Mouse (Mus musculus) telencephalon, adult 2 months (tissue): ENCODE measurements around the gene Tbc1d9b.

Experiments
- DNase-seq: peaks from one replicate; pipeline ENCODE4 v3.0.0-alpha.2; 2011; ENCODE audit warnings: low read depth, low spot score

Gene Tbc1d9b

GRCm38 (mm10) chr11:50210505-50211151 is 79.4 kb downstream of the Tbc1d9b start, which contains the start of the genes Sqstm1 and Mgat4b:
Gene Sqstm1 (minus strand): TSS chr11:50210827.
Gene Mgat4b (plus strand): TSS chr11:50210890.
- DNase-seq = no peak

DNA sequence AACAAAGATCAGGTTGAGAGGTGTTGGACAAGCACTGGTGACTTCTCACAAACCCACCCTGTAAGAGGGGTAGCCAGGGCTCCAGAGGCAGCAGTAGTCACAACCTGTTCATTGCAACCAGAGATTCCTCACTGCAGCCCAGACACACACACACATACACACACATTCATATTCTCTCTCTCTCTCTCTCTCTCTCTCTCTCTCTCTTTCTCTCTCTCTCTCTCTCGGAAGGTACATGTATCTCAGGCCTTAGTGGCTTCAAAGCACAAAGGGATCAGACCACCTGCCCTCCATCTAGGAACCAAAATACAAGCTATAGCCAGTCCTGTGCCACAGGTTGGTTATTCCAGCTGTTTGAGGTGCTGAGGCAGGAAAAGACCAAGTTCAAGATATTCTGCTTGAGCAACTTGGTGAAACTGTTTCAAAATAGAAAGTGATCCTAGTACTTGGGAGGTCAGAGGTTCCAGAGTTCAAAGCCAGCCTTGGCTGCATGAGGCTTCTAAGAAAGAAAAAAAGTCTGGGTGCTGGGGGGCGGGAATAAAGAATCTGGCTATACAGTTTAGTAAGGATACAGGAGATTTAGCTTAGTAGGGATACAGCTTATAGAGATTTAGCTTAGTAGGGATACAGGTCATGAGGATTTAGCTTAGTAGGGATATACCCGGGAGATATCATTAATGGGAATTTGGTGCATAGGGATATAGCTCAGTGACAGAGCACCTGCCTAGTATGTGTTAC is 80.3 kb downstream of the Tbc1d9b start:
- no peak for DNase-seq

DNA sequence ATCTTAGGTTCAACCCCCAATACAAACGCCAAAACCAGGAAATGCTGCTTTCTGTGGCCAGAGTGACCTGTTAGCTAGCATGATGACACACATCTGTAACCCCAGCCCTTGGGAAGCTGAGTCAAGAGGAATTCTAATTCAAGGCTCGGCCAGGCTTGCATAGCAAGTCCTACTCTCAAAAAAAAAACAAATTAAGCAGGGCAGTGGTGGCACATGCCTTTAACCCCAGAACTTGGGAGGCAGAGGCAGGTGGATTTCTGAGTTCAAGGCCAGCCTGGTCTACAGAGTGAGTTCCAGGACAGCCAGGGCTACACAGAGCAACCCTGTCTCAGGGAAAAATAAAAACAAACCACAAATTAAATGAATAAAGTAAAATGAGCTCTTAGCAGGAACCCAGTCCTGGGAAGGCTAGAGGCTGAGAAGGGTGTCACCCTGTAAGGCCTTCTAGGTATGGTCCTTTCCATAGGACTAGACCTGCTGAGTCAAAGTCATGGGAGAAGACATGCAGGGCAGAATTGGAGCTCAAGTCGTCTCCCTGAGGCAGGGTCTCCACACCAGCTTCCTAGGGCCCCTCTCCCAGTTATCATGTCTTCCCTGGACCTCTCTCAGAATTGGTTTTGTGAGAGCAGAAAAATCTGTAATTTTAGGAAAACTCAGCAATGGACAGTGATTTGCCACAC is 81.0 kb downstream of the Tbc1d9b start:
- DNase-seq = no peak

GRCm38 (mm10) chr11:50212848-50213758 is 81.9 kb downstream of the Tbc1d9b start:
- DNase-seq = no peak

DNA sequence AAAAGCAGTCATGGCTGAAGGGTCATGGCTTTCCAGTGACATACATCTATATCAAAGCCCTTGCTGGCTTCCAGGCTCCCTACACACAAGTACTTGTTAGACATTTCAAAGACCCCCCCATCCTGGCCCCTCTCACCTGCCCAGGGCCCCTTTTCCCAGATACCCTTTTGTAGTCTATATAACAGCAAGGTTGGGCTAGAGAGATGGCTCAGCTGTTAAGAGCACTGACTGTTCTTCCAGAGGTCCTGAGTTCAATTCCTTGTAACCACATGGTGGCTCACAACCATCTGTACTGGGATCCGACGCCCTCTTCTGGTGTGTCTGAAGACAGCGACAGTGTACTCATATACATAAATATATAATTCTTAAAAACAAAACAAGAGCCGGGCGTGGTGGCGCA is 83.4 kb downstream of the Tbc1d9b start:
- DNase-seq = no peak

- DNase-seq = no peak
Observed at GRCm38 (mm10) chr11:50215633-50216032, 84.4 kb downstream of the Tbc1d9b start.

DNA sequence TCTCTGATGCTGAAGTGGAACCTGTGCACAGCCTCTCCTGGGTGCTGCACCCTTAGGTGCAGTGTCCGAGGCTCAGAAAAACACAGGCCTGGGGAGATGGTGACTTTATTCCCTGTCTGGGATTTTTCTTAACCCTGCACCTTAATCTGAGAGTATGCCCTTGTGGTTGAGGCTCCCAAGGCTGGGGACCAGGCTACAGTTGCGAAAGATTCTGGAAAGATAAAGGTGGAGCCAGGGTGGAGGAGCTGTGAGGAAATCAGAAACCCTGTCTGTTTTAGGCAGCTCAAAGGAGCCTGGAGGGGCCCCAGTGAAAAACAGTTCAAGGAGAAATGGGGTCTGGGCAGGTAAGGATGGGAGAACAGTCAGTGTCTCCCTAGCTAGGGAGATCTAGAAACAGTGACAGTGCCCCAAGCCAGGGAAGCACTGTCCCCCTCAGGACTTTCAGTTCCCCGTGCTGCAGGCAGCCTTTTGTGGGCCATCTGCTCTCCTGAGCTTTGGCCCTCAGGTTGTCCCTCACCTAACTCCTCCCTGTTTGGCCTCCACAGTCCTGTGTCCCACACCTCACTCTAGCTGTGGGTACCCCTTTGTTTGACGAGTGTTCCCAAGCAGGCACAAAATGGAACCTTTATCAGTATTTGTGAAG is 85.6 kb downstream of the Tbc1d9b start:
- DNase-seq = no peak

DNA sequence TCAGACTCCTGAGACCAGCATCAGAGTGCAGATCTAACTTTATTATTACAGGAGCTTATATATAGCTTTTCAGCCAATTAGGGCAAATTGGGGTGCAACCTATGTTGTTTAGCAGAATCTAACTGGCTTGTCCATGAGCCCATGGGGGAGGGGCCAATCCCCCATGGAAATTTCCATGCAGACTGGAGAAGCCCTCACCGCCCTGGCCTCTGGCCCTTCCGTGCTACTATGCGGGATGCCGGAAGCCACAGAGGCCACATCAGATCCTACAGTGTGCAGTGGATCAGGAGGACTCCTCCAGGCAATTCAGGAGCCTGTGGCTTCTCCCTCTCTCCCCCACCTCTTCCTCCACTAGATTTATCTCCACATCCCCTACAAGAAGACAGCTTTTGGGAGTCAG is 86.6 kb downstream of the Tbc1d9b start:
- DNase-seq = no peak

DNA sequence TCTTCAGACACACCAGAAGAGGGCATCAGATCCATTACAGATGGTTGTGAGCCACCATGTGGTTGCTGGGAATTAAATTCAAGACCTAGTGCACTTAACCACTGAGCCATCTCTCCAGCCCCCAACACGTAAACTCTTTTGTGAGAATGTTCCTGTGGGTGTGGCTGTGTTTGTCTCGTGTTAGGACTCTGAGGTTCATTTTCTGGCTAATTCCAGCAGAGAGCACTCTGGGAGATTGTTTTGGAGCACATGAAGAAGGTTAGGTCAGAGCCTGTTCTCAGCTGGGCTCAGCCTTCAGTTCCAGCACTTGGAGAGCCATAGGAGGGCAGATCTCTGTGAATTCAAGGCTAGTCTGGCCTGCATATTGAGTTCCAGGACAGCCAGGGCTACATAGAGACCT is 88.6 kb downstream of the Tbc1d9b start:
- no peak for DNase-seq
